8 mouse cellular contexts compared by ENCODE assay signal in genomic region chr17:29416757-29417156, GRCm38 (mm10). TPM values are rescaled to one million over a fixed set of nuclear protein-coding genes. Genes with fewer than 3 reads are reported as not detected.
A peak's percentile ranks its signal among the peaks of the same experiment; 100 is the strongest.
DNase-seq lines count a peak whose midpoint lies in the region; ATAC-seq lines count a peak whose summit lies in the region.

No protein-coding gene starts in this region.

- no peak overlapping the region for H3K27ac ChIP-seq in heart, embryonic 12.5 days (ENCODE audit: poor library complexity, severe bottlenecking)
- H3K27ac ChIP-seq in lung, embryonic 16.5 days (ENCODE audit: low read length) = no peak overlapping the region
- no peak overlapping the region for H3K27ac ChIP-seq in intestine, embryonic 15.5 days
- H3K27ac ChIP-seq in stomach, embryonic 14.5 days (ENCODE audit: low read length) = no peak overlapping the region

- no peaks in the 10 kb centered on the region for H3K9me3 ChIP-seq in heart, embryonic 12.5 days (replicated peaks)
- H3K9me3 ChIP-seq in lung, embryonic 16.5 days (ENCODE audit: control insufficient read depth, low read length) = no peaks in the 10 kb centered on the region
- H3K9me3 ChIP-seq in intestine, embryonic 15.5 days = no peaks in the 10 kb centered on the region
- no peaks in the 10 kb centered on the region for H3K9me3 ChIP-seq in stomach, embryonic 14.5 days (ENCODE audit: control insufficient read depth, low read depth, low read length)

- peak overlapping the region; percentile 66 for H3K4me2 ChIP-seq in heart, embryonic 12.5 days
- H3K4me2 ChIP-seq in lung, embryonic 16.5 days (ENCODE audit: low read depth, low read length) = peak overlapping the region; percentile 53; the same call in 1 of the 2 replicates
- H3K4me2 ChIP-seq in intestine, embryonic 15.5 days (replicated peaks) = peak overlapping the region; percentile 58
- peak overlapping the region; percentile 55; the same call in 1 of the 2 replicates for H3K4me2 ChIP-seq in stomach, embryonic 14.5 days (replicated peaks; ENCODE audit: low read depth, low read length)

- no peak for ATAC-seq in heart, embryonic 12.5 days (ENCODE audit: insufficient number of reproducible peaks, low FRiP score)
- ATAC-seq in lung, embryonic 16.5 days (ENCODE audit: low read depth) = 0 out of 2 replicates have a peak, but pooled peaks have one; percentile 27
- peak; percentile 70 for ATAC-seq in intestine, embryonic 15.5 days
- no peak for ATAC-seq in stomach, embryonic 14.5 days (ENCODE audit: insufficient number of reproducible peaks, insufficient read depth, low FRiP score, low read depth)

- 53% methylated on average over 5 of the region's 5 CpGs for WGBS in heart, embryonic 12.5 days
- WGBS in lung, embryonic 16.5 days = 56% methylated on average over 5 of the region's 5 CpGs
- WGBS in intestine, embryonic 15.5 days = 44% methylated on average over 5 of the region's 5 CpGs
- WGBS in stomach, embryonic 14.5 days = 49% methylated on average over 5 of the region's 5 CpGs

- H3K4me3 ChIP-seq in heart, embryonic 12.5 days = no peak overlapping the region
- H3K4me3 ChIP-seq in lung, embryonic 16.5 days (ENCODE audit: low read length) = no peak overlapping the region
- no peak overlapping the region for H3K4me3 ChIP-seq in intestine, embryonic 15.5 days (replicated peaks)
- H3K4me3 ChIP-seq in stomach, embryonic 14.5 days (ENCODE audit: low read depth, low read length) = no peak overlapping the region

- H3K4me1 ChIP-seq in heart, embryonic 12.5 days (replicated peaks) = peaks cover 37% of the 10 kb centered on the region
- H3K4me1 ChIP-seq in lung, embryonic 16.5 days (replicated peaks; ENCODE audit: control insufficient read depth, insufficient read depth, low read length) = peaks cover 7% of the 10 kb centered on the region
- H3K4me1 ChIP-seq in intestine, embryonic 15.5 days (replicated peaks) = peaks cover 13% of the 10 kb centered on the region
- peaks cover 7% of the 10 kb centered on the region; the same call in 1 of the 2 replicates for H3K4me1 ChIP-seq in stomach, embryonic 14.5 days (ENCODE audit: control insufficient read depth, insufficient read depth, low read length)

- intact Hi-C loops in heart, postnatal 36 days (cut with DNase I) = no loop called here

- 0 out of 2 replicates have a peak, but pooled peaks cover 3% of the 10 kb centered on the region for H3K27me3 ChIP-seq in heart, embryonic 12.5 days (replicated peaks)
- H3K27me3 ChIP-seq in lung, embryonic 16.5 days (ENCODE audit: control insufficient read depth, insufficient read depth, low read depth, low read length) = no peaks in the 10 kb centered on the region
- no peaks in the 10 kb centered on the region for H3K27me3 ChIP-seq in intestine, embryonic 15.5 days (replicated peaks)
- no peaks in the 10 kb centered on the region for H3K27me3 ChIP-seq in stomach, embryonic 14.5 days (ENCODE audit: control insufficient read depth, insufficient read depth, low read length)

- no peak overlapping the region for H3K9ac ChIP-seq in heart, embryonic 12.5 days
- no peak overlapping the region for H3K9ac ChIP-seq in lung, embryonic 16.5 days (ENCODE audit: low read length)
- no peak overlapping the region for H3K9ac ChIP-seq in intestine, embryonic 15.5 days
- no peak overlapping the region for H3K9ac ChIP-seq in stomach, embryonic 14.5 days (replicated peaks; ENCODE audit: low read depth, low read length)

- H3K36me3 ChIP-seq in heart, embryonic 12.5 days = no peaks in the 10 kb centered on the region
- no peaks in the 10 kb centered on the region for H3K36me3 ChIP-seq in lung, embryonic 16.5 days (ENCODE audit: control insufficient read depth, insufficient read depth, low read length)
- H3K36me3 ChIP-seq in intestine, embryonic 15.5 days = no peaks in the 10 kb centered on the region
- no peaks in the 10 kb centered on the region for H3K36me3 ChIP-seq in stomach, embryonic 14.5 days (ENCODE audit: control insufficient read depth, insufficient read depth, low read length)

- no peak for DNase-seq in heart, postnatal 36 days
- no peak for DNase-seq in lung, postnatal 25 days (ENCODE audit: low spot score)
- no peak for DNase-seq in cerebellum, postnatal 4 days (ENCODE audit: low spot score in 2 of 2)
- DNase-seq in adrenal gland, postnatal 10 days = no peak

RNA-seq across cellular contexts. Expression of gene Fgd2, which starts 56.0 kb away (rescaled TPM):
- 2.0 and 2.1 TPM in 2 replicates for polyA plus RNA-seq in heart, embryonic 12.5 days (2016; fragmentation: Nextera tagmentation; extraction: Ambion mirVana)
- total RNA-seq in heart, postnatal 36 days (2021) = 1 to 10 TPM; 3.5 to 4.5 TPM
- 21.7 and 24.0 TPM in 2 replicates for polyA plus RNA-seq in lung, embryonic 16.5 days (2015; fragmentation: Nextera tagmentation; extraction: Ambion mirVana)
- 10.5 and 12.3 TPM in 2 replicates for polyA plus RNA-seq in intestine, embryonic 15.5 days (2015; fragmentation: Nextera tagmentation; extraction: Ambion mirVana)
- 8.4 and 11.5 TPM in 2 replicates for polyA plus RNA-seq in stomach, embryonic 14.5 days (2014; fragmentation: Nextera tagmentation; extraction: Ambion mirVana)
- total RNA-seq in adrenal gland, postnatal 10 days (2021) = 1 to 10 TPM; 4.6 to 7.4 TPM

Comparison
In these comparisons a context has a peak if more than half of its experiments do, and no peak if none do; other contexts are left out.
1. ATAC-seq: peak in lung, embryonic 16.5 days (single experiment) and intestine, embryonic 15.5 days (single experiment); none in heart, embryonic 12.5 days (single experiment) and stomach, embryonic 14.5 days (single experiment).
2. Peak in every context shown above with its lines, with median percentiles within 50 percentile points of each other: H3K4me2 ChIP-seq.